Mouse (Mus musculus) large intestine, adult 2 months (tissue): ENCODE results near the gene Hdac1. TPM values are rescaled to one million over a fixed set of nuclear protein-coding genes. Genes with fewer than 3 reads are reported as not detected.

Experiments
- DNase-seq: peaks from one replicate; pipeline ENCODE4 v3.0.0-alpha.2; 2012; ENCODE audit warnings: low read depth, low spot score
- WGBS: fragments of 180-500 bp; shearing (Covaris S2); methylation state at CpG from one replicate; pipeline ENCODE4 v1.1.7; 2018; 5-methylcytosine and 5-hydroxymethylcytosine counted together
- polyA plus RNA-seq: library from polyadenylated mRNA; depleted of rRNA; stranded (reverse); fragments of >200 nt; gene quantifications from 2 replicates; pipeline ENCODE4 v1.2.3, GENCODE M21; 2012

Hdac1 gene
- polyA plus RNA-seq, 1 experiment: 56.6 TPM

DNA sequence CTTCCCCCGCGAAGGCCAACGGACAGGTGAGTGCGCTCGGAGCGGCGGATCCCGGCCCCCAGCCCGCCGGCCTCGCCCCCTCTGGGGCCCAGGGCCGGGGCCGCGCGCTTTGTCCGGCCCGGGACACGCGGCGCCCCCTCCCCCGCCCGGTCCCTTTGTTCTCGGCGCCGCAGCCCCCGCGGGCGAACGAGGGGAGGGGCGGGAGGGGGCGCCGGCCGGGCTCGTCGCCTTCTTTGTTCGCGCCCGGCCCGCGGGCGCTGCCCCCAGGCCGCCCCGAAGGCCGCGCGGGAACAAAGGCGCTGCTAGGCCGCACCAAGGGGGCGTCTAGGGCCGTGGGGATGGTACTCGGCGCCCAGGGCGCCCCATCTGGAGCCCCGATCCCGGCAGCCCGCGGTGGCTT lies 28.6 kb downstream of the Hdac1 start:
- no peak for DNase-seq
- 2% methylated on average over 50 of the region's 57 CpGs for WGBS

DNA sequence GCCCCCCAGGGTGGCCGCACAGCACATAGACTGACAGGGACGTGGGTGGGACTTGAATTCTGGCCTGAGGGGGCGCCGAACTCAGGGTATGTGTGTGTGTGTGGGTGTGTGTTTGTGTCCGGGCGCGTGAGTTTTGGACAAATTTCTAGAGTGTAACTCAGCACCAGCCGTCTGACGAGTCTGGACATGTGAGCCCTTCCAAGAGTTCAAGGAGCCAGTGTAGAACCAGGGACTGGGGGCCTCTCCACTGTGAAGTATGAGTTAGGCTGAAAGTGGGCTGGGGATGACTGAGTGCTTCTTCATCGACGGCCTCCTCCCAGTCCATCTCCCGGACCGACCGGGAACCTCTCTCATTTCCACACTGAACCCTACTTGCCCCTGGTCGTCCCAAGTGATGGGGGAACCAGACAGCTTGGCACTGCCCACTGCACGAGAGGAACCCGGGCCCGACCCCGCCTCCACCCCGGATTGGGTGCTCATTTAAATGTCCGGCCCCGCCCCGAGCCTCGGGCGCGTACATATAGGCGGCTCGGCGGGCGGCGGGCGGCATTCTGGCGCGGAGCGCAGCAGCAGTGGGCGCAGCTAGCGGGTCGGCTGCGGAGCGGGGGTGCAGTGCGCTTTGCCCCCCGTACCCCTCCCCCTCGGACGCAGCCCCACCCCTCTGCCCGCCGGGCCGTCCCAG lies 29.3 kb downstream of the Hdac1 start, which contains the start of gene Marcksl1:
Gene Marcksl1, plus strand, starts transcription at position 496 of the 682 bp plus-strand sequence.
- WGBS: 11% methylated on average over 47 of the region's 47 CpGs
- no peak for DNase-seq

DNA sequence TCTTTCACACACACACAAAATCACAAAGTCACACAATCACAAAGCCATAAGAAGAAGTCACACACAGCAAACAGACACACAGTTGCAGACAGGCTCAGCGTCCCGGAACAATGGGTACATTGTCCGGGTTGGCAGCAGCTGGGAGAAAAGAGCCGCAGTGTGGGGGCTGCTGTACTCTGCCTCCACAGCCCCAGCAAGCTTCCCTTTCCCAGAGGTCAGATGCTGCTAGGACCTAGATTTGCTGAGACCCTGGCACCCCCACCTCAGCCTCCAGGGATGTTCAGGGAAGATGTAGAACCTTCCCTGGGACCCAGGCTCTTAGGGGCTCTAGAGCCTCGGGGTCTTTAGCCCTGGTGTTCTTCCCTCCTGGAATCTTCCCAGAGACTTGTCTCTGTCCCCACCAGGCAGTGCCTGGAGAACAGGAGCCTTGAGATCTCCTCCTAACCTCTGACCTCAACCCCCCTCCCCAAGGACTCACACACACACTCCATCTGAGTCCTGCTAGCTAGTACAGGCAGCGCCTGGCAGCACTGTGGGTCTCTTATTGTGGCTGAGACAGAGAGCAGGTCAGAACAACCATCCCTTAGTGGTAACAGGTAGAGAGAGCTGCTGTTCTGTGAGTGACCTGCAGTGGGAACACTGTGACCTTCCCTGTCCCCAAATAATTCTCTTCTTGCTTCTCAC lies 31.0 kb downstream of the Hdac1 start:
- 42% methylated on average over 6 of the region's 6 CpGs for WGBS
- no peak for DNase-seq

DNA sequence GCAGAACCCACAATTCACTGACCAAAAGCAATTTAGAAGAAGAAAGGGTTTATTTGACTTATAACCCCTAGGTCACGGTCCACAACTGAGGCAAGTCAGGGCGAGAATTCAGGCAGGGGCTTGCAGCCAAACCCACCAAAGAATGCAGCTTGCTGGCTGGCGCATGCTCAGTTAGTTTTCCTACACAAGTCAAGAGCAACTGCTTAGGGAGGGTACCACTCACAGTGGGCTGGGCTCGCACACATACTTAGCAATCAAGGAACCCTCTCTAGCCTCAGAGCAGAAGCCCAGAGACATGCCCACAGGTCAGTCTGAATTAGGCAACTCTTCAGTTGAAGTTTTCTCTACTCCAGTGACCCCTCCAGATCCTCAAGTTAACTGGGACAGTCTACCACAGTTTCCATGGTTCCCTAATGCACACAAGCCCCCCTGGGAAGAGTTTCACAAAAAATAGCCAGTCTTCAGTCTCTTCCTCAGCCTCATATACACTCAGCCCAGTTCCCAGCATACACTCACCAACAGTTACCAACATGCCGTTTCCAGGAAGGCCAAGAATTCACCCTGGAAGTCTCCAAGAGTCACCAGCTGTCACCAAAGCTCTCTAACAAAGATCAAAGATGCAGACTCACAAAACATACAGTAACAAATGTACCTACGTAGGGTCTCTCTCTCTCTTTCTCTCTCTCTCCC lies 31.6 kb downstream of the Hdac1 start:
- 66% methylated on average over 6 of the region's 6 CpGs for WGBS
- DNase-seq: no peak

DNA sequence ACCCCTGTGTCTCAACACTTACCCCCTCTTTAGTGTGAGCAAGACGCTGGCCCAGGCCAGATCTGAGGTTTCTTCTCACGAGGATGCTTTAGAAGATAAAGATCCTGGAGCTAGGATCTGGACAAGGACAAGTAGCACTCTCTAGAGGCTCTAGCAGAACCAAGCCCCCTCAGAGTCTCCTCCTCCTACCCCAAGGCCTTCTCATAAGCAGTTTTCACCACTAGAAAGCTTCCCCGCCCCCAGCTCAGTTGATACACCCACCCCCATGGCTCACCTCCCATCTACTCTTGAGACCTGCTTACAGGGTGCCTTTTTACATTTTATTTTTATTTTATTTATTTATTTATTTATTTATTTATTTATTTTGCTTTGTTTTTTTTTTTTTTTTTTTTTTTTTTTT lies 32.9 kb downstream of the Hdac1 start:
- no peak for DNase-seq
- 86% methylated on average over 3 of the region's 3 CpGs for WGBS

DNA sequence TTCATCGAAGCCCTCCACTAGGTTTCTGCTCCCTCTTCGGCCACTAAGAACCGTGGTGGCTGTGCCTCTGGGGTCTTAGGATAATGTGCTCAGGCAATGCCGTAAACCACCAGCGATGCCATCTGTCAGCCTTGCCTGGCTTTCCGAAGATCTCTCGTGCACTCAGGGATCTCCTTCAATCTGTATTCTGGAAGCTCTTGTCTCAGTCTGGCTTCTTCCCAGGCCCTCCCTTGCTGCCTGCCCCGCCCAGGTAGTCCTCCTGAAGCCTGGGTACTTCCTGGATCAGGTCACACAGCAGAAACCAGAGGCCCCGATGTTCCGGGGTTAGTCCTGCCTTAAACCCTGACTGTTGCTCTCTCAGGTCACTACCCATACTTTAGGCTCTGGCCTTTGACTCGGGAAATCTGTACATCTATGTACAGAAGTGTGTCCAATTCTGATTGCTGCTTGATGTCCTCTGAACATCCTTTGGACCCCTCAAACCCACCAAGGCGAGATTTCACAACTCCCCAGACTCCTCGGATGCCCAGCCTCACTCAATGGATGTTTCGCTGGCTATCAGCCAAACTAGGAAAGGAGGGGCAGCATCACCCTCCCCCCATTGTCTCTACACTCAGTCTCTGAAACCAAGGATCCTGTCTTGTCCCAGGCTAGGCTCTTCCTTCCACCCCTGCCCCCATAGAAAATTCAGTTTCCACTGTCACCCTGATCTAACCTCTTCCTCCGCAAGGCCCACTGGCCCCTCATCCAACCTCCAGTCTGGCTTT lies 33.5 kb downstream of the Hdac1 start:
- DNase-seq: no peak
- WGBS: 39% methylated on average over 15 of the region's 15 CpGs

DNA sequence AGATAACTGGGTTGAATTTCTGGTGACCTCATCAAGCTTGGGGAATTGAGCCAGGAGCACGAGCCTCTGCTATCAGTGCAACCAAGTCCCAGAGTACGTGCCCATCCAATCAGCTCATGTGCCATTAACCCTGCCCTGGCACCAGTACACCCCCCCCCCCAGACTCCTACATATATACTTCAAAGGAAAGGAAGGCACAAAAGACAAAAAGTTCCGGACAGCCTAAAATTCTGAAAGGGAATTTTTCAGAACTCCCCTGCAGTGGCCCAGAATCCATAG lies 34.3 kb downstream of the Hdac1 start:
- WGBS: 45% methylated on average over 3 of the region's 3 CpGs
- DNase-seq: no peak

DNA sequence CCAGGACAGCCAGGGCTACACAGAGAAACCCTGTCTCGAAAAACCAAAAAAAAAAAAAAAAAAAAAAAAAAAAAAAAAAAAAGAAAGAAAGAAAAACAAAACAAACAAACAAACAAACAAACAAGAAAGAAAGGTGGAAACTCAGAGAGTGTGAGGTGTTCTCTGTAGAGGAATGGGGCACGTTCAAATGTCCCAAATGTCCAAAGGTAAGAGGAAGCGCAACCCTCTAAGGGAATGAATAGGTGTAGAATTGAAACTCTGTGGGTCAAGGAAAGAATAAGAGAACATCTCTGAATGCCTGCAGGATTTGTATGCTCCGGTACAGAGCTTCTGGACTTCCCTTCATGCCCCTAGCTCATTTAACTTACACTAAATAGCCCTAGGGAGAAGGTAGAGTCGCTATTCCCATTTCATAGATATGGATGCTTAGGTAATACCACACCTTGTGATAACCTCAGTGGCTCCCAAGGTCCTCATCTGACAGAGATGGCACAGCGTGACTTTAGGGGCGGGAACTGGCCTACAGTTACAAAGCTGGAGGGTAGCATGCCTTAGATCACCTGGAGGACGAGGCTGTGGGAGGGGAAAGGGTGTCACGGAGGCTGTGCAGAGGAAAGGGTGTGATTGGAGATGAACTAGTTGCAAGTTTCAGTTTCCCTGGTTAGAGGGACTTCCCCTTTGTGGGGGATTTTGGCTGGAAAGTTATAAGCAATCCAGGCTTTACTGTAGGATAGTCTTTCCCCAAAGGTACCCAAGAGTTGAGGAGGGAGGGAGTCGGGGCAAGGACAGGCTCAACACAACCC lies 34.9 kb downstream of the Hdac1 start:
- WGBS: 42% methylated on average over 9 of the region's 10 CpGs
- no peak for DNase-seq

DNA sequence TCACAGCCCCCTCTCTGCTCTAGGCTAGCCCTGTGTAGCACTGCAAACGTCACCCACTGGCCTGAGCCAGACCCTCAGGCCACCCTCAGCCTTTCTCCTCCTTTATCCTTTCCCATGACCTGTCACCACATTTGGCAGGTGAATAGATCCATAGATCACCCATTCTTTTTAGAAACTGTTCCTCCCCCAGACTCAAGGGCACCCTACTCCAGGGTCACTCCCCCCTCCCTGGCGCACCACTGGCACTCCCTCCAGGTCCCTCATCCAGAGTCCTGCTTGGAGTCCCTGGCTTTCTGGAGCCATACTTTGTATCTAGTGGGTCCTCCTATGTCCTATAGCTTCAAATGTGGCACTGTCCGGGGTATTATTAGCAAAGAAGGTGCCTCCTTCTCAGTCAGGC lies 37.0 kb downstream of the Hdac1 start:
- 92% methylated on average over 3 of the region's 3 CpGs for WGBS

DNA sequence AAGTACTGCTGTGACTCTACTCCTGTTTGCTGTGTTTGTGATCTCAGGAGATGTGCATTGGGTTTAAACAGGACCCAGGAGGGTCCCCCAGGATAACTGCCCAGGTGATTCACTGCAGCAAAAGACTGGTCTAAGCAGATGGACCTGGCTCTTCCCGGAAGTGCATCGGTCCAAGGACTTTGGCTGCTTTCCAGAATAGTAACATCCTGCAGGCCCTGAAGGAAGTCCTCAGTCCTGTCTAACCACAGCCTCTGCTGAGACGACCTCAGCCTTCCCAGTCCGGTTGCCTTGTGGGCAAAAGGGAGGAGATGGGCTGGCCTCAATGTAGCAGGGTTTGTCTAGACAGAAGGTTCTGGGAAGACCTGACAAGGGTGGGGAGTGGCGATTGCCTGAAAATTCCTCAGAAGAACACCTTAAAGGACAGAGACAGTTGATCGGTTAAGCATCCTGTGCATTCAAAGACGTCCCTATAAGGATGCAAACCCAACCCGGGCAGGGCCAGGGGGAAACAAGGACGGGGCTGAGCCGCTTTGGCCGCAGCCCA lies 39.5 kb downstream of the Hdac1 start:
- 32% methylated on average over 11 of the region's 11 CpGs for WGBS
- DNase-seq: no peak

More for the DNA sequence above, 37.0 kb downstream of the Hdac1 start:
- no peak for DNase-seq

DNA sequence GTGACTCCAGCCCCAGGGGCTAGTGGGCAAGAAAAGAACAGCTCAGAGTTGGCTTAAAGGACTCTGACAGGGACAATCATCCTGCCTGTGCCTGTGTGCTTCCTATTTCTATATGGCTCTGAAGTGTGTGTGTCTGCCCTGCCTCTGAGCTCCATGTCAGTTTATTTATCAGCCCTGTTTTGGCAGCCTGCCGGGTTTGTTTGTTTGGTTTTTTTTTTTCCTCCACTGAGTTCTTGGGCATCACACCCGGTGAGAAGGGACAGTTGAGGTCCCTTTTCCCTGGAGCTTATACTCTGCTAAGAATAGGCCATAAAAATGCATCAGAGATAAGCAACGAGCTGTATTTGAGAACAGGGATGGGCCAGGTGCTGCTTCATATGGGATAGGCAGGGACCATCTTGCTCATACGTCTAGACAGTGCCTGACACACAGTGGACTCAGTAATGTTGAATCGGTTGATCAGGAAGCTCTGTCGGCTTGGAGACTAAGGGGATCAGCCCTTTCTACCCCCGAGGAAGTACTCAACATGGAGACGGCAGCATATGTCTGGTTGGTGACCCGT lies 40.1 kb downstream of the Hdac1 start:
- 17% methylated on average over 9 of the region's 9 CpGs for WGBS
- peak; percentile 64 for DNase-seq

DNA sequence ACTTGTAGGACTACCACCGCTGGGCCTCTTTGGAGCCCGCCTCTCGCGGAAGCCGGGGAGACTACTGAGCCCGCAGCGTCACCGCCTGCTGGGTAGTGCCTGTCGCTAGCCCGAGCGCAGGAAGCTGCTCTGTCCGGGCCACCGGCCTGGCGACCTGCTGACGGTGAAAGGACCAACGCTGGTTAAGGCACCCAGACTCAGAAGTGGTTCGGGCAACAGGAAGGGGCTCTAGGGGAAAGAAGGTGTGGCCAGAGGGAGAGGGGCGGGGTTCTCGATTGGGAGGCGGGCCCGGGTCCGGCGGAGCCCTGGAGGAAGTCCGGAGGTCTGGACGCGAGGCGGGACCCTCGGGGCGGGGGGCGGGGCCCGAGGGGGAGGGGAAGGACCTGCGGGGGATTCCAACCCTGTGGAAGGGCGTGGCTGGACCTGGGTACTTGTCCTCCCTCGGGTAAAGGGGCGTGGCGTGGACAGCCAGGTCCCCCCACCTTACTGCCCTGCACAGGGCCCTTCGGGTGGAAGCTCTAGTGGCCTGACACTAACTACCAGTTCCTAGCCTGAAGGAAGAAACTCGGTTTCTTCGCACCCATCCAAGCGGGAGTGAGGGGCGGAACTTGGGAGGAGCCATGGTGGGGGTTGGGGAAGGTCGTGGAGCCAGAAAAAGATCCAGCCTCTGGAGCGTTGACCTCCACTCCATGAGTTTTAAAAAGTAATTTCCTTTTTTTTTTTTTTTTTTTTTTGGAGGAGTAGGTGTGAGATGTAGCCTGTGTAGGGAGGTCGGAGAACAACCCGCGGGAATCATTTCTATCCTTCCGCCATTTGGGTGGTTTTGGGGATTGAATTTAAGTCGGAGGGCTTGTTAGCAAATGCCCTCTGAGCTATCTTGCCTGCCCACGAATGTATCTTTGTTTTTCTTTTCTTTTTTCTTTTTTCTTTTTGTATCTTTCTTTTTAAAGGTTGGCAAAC lies 41.6 kb downstream of the Hdac1 start:
- no peak for DNase-seq
- 2% methylated on average over 48 of the region's 49 CpGs for WGBS

DNA sequence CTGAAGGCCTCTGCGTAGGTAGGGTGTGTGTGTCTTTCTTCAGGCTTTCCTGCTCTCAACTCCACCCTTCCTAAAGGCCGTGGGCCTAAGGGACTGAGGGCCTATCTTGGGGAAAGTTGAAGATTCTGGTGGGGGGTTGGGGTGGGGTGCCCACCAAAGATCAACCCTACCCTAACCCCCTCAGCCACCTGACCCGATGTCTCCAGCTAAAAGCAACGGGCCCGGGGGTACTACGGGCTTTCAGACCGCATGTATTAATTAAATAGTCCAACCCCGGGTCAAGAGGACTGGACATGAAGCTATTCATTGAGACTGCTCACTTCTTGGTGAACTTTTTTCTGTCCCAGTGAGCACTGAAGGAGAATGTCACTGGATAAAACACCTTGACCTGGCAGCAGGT lies 42.5 kb downstream of the Hdac1 start:
- WGBS: 85% methylated on average over 8 of the region's 8 CpGs
- DNase-seq: no peak

DNA sequence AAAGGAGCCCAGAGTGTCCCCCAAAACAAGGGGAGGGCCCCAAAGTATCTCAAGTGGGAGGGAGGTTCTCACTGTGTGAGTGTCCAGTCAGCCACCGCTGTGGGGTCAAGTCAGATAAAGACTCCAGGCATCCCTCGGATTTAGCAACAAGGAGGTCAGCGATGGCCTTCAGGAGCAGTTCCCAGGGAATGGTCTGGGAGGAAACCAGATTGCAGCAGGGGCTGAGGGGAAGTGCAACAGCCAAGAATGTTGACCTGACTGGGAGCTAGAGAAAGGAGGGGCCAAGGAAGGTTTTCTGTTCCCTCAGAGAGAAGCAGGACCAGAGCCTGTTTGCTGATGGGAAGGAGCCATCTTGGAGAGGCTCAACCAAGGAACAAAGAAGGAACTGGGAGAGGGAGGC lies 43.6 kb downstream of the Hdac1 start:
- no peak for DNase-seq
- WGBS: 83% methylated on average over 3 of the region's 3 CpGs

DNA sequence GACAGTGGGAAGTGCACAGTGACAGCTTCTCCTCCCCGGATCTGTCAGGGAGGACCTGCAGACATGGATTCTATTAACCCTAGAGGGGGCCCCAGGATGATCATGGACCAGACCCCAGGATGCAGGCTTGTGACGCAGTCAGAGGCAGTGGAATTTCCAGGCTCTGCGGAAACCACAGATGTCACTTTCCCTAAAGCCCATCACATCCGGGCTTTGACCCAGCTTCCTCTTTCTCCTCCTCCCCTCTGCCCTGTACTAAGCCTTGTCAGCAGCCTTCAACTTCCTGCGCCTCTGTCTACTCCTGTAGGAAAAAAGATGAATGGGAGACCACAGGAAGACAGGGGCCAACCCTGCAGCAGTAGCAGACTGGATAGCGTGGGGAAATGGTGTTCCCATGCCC lies 45.9 kb downstream of the Hdac1 start:
- WGBS: 57% methylated on average over 6 of the region's 6 CpGs
- no peak for DNase-seq

DNA sequence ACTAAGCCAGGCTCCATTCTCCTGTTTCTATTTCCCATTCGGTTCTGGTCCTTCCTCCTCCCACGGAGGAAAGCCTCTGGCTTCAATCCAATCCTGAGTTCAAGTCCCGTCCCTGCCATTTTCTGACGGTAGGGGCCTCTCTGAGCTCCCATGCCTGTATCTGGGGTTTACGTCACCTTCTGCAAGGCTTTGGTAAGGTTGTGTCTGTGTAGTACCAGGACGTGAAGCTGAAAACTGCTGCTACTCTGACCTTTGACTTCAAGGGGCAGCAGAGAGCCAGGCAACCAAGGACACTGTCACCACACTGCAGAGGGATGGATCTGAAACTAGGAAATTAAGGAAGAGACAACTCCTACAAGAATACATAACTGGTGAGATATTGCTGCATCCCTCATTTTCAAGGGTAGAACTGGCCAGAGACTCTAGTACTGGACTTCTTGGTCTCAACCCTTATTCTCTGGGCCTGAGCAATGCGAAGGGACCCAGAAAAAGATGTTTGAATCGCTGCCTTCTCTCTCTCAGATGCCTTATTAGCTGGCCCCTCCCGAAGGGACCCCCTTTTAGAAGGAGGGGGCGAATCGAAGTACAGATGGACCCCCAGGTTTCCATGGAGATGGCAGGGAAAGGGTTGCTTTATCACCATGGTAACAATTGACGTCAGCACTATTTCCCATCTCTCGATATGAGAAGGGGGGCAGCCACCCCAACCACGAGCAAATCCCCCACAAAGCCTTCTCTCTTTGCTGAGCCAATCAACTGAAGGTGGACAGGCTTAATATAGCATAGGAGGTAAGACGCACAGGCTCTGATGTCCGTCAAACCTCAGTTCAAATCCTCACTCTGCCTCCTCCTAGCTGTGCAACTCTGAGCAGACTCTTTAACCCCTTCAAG lies 46.6 kb downstream of the Hdac1 start:
- WGBS: 40% methylated on average over 16 of the region's 16 CpGs
- no peak for DNase-seq

DNA sequence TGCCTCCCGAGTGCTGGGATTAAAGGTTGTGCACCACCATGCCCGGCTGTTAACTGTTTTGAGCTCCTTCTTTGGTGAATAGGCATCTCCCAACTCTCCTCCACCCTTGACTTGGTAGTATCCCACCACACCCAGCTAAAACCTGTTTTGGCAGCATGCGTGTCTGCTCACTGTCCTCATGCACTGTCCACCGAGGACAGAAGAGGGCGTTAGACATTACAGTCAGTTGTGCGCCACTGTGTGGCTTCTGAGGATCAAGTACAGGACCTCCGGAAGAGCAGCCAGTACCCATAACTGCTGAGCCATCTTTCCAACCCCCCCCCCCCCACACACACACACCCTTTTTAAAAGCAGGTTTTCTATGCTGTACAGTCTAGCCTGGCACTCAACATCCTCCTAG lies 47.8 kb downstream of the Hdac1 start:
- 47% methylated on average over 7 of the region's 7 CpGs for WGBS
- DNase-seq: no peak
